Mouse (Mus musculus) forebrain, embryonic 12.5 days (tissue): Measurements from ENCODE around the gene Vmac. TPM values are rescaled to one million over a fixed set of nuclear protein-coding genes. Genes with fewer than 3 reads are reported as not detected.

Experiments
- ATAC-seq: fragments of 200-750 bp; cut with Nextera tagmentation; 2 replicates; pipeline ENCODE4 v1.8.0; 2017; ENCODE audit warnings: moderate TSS enrichment; ENCODE audit not compliant: low FRiP score
- H3K27ac ChIP-seq: fragments of 300-500 bp; sonication (generic); 2 replicates; pipeline ENCODE4 v1.5.1; 2016; ENCODE audit warnings: mild to moderate bottlenecking
- H3K27me3 ChIP-seq: fragments of 300-500 bp; sonication (generic); 2 replicates; pipeline ENCODE4 v1.6.1; 2016; ENCODE audit warnings: mild to moderate bottlenecking
- H3K36me3 ChIP-seq: fragments of 300-500 bp; sonication (generic); replicated peaks from 2 replicates; pipeline ENCODE4 v1.6.1; 2016; ENCODE audit warnings: mild to moderate bottlenecking
- H3K4me1 ChIP-seq: fragments of 300-500 bp; sonication (generic); 2 replicates; pipeline ENCODE4 v1.6.1; 2016
- H3K4me2 ChIP-seq: fragments of 300-500 bp; sonication (generic); 2 replicates; pipeline ENCODE4 v1.6.1; 2016; ENCODE audit warnings: mild to moderate bottlenecking, moderate library complexity
- H3K4me3 ChIP-seq: fragments of 300-500 bp; sonication (generic); replicated peaks from 2 replicates; pipeline ENCODE4 v1.5.1; 2016; ENCODE audit warnings: mild to moderate bottlenecking
- H3K9ac ChIP-seq: fragments of 300-500 bp; sonication (generic); 2 replicates; pipeline ENCODE4 v1.6.1; 2016; ENCODE audit warnings: mild to moderate bottlenecking
- H3K9me3 ChIP-seq: fragments of 300-500 bp; sonication (generic); 2 replicates; pipeline ENCODE4 v1.6.1; 2016
- WGBS: fragments of 180-500 bp; shearing (Covaris S2); methylation state at CpG from one replicate; pipeline ENCODE4 v1.1.7; 2016; 5-methylcytosine and 5-hydroxymethylcytosine counted together
- polyA plus RNA-seq: library from polyadenylated mRNA; unstranded; fragments of >200 nt; fragmentation: Nextera tagmentation; extraction: Ambion mirVana; gene quantifications from 2 replicates; pipeline ENCODE4 v1.2.1, GENCODE M21; 2016

The Vmac gene
- polyA plus RNA-seq, 1 experiment from 2014 or later, result 15.9 TPM

DNA sequence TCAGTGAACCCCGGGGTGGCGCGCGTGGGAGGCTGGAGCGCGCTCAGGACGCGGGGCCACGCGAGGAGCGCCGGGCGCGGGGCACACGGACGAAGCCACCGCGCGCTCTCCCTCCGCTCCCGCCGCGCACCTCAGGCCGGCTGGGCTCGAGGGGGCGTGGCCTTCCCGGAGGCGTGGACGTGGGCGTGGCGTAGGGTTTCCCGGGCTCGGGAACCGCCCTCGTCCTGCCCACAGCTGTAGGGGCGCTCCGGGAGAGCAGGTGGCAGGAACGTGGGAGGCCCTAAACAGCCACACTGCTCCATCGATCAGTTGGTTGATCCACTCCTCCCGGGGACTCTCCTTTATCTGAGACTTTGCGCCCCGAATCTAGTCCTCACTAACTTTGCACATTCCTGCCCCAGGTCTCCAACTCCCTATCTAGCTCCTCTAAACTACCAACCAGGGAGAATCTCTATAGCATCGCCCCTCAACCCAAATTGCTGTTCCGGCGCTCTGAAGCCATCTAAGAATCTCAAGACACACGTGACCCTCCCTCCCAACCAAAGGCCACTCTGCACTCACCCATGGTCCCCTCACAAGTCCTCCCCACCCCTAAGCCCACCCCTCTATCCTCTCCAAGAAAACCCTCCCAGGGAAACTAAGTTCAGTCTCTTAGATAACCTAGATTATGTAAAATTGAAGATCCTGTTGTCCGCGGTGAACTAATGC, 39.7 kb upstream of the Vmac start, which contains the start of gene Nrtn:
TSS of gene Nrtn (minus strand) at position 115 of the 708 bp plus-strand sequence.
- peak within 1 kb of the TSS; percentile 59 for H3K9ac ChIP-seq
- peak; percentile 55 for ATAC-seq
- H3K4me3 ChIP-seq, result peak within 1 kb of the TSS; percentile 45
- peaks cover 89% of the 10 kb centered on the region for H3K27me3 ChIP-seq
- under 1% methylated on average over 45 of the region's 48 CpGs for WGBS
- no peaks in the 10 kb centered on the region for H3K36me3 ChIP-seq
- peak within 1 kb of the TSS; percentile 93 for H3K4me2 ChIP-seq
- peaks cover 29% of the 10 kb centered on the region for H3K4me1 ChIP-seq
- H3K9me3 ChIP-seq, result no peaks in the 10 kb centered on the region
- no peak within 1 kb of the TSS for H3K27ac ChIP-seq

- H3K9me3 ChIP-seq, result no peaks in the 10 kb centered on the region
- peaks cover 97% of the 10 kb centered on the region for H3K27me3 ChIP-seq
- peak overlapping the region; percentile 45 for H3K4me3 ChIP-seq
- WGBS, result under 1% methylated on average over 51 of the region's 51 CpGs
- H3K4me2 ChIP-seq, result peak overlapping the region; percentile 93
- no peak overlapping the region for H3K27ac ChIP-seq
- H3K4me1 ChIP-seq, result peaks cover 23% of the 10 kb centered on the region
- H3K9ac ChIP-seq, result peak overlapping the region; percentile 59
- peak; percentile 9; the same call in 1 of the 2 replicates for ATAC-seq
- no peaks in the 10 kb centered on the region for H3K36me3 ChIP-seq
These were observed 39.0 kb upstream of the Vmac start for GRCm38 (mm10) chr17:56756703-56757399.

DNA sequence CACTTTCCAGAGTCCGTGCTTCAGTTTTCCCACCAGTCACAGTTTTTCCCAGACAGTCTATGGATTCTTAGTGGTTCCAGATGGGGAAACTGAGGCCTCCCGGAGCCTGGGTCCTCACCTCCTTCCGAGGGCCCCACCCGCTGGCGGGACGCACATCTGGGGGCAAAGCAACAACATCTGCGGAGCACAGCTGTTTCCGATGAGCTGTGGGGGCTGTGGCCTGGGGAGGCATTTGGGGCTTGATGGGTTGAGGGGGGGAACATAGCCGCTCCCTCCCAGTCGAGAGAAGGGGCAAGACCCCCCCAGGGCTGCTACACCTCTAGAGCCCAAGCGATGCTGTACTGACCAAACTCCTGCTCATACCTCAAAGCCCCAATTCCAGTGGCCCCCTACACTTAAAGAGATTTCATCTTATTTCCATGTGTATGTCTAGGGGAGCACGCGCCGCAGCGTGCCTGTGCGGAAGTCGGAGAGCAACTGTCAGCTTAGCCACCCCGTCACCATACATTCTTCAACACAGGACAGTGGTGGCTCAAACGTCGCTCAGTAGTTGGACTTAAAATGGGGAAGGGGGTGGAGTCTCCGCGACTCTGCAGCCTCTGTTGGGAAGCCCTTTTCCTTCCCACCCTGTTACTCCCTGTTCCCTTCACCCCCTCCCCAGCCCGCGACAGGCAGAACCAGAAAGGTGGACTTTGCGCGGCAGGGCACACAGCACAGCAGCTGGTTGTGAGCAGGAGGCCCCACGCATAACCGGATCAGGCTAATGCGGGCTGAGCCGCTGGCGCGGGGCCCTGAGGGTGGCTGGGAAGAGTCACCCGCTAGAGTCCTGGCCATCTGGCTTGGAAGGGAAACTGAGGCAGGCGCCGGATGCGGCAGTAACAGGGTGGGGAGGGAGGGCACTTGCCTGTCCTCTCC, 36.7 kb upstream of the Vmac start:
- no peak overlapping the region for H3K4me2 ChIP-seq
- no peak overlapping the region for H3K27ac ChIP-seq
- H3K9me3 ChIP-seq, result no peaks in the 10 kb centered on the region
- H3K4me1 ChIP-seq, result peaks cover 24% of the 10 kb centered on the region
- no peaks in the 10 kb centered on the region for H3K36me3 ChIP-seq
- H3K9ac ChIP-seq, result no peak overlapping the region
- 15% methylated on average over 36 of the region's 36 CpGs for WGBS
- ATAC-seq, result no peak
- H3K27me3 ChIP-seq, result peaks cover 98% of the 10 kb centered on the region
- H3K4me3 ChIP-seq, result no peak overlapping the region

DNA sequence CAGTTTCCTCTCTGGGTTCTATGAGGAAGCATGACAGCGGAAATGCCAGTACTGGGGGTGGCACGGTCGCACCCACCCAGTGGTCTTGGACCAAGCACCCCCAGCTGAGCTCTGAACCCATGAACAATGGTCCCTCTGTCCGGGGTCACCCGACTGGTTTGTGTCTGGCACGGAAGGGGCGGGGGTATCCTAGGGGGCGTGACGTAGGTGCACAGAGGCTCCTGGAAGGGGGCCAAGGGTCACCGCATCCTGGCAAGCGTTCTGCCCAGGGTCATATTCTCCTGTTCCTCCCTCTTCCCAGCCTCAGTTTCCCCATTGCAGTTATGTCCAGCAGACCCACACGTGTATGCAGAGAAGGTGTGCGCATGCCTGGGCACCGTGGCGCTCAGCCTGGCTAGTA, 35.6 kb upstream of the Vmac start:
- Histone ChIP-seq H3K4me2 (no peak overlapping the region), H3K27me3 (peaks cover 93% of the 10 kb centered on the region), H3K9ac (no peak overlapping the region), H3K4me3 (no peak overlapping the region), H3K27ac (no peak overlapping the region), H3K36me3 (no peaks in the 10 kb centered on the region), H3K4me1 (peaks cover 20% of the 10 kb centered on the region), H3K9me3 (no peaks in the 10 kb centered on the region)
- ATAC-seq, result no peak
- 21% methylated on average over 15 of the region's 15 CpGs for WGBS

GRCm38 (mm10) chr17:56751404-56752072, 33.7 kb upstream of the Vmac start:
- no peaks in the 10 kb centered on the region for H3K36me3 ChIP-seq
- peaks cover 83% of the 10 kb centered on the region for H3K27me3 ChIP-seq
- peak overlapping the region; percentile 35 for H3K4me3 ChIP-seq
- WGBS, result 23% methylated on average over 71 of the region's 71 CpGs
- H3K4me1 ChIP-seq, result peaks cover 8% of the 10 kb centered on the region; the same call in 1 of the 2 replicates
- H3K4me2 ChIP-seq, result peak overlapping the region; percentile 44
- no peak overlapping the region for H3K27ac ChIP-seq
- ATAC-seq, result peak; percentile 79
- no peaks in the 10 kb centered on the region for H3K9me3 ChIP-seq
- no peak overlapping the region for H3K9ac ChIP-seq

DNA sequence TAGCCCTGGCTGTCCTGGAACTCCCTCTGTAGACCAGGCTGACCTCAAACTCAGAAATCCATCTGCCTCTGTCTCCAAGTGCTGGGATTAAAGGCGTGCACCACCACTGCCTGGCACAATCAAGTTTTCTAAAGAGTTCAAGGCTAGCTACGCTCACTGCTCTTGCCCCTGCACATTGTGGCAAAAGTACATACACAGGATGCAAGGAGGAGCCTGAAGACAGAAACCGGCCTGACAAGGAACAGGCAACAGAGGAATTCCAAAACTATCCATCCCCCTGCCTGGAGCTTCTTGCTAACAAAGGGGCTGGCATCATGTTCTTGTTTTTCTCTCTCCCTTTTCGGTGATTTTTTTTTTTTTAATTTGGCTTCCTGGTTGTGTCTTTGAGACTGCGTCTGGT, 26.4 kb upstream of the Vmac start:
- H3K9me3 ChIP-seq, result no peaks in the 10 kb centered on the region
- H3K27me3 ChIP-seq, result peaks cover 23% of the 10 kb centered on the region; the same call in 1 of the 2 replicates
- H3K4me3 ChIP-seq, result no peak overlapping the region
- no peaks in the 10 kb centered on the region for H3K36me3 ChIP-seq
- ATAC-seq, result no peak
- WGBS, result 67% methylated on average over 5 of the region's 5 CpGs
- H3K4me2 ChIP-seq, result no peak overlapping the region
- H3K9ac ChIP-seq, result no peak overlapping the region
- no peaks in the 10 kb centered on the region for H3K4me1 ChIP-seq
- H3K27ac ChIP-seq, result no peak overlapping the region

GRCm38 (mm10) chr17:56740788-56741160, 23.0 kb upstream of the Vmac start:
- Histone ChIP-seq H3K27me3 (peaks cover 24% of the 10 kb centered on the region), H3K9me3 (no peaks in the 10 kb centered on the region), H3K36me3 (no peaks in the 10 kb centered on the region), H3K27ac (no peak overlapping the region), H3K4me2 (no peak overlapping the region), H3K4me1 (no peaks in the 10 kb centered on the region), H3K9ac (no peak overlapping the region), H3K4me3 (no peak overlapping the region)
- ATAC-seq, result no peak
- 79% methylated on average over 17 of the region's 17 CpGs for WGBS

GRCm38 (mm10) chr17:56740118-56740787, 22.4 kb upstream of the Vmac start:
- H3K4me3 ChIP-seq, result no peak overlapping the region
- H3K36me3 ChIP-seq, result no peaks in the 10 kb centered on the region
- WGBS, result 83% methylated on average over 16 of the region's 17 CpGs
- no peak for ATAC-seq
- no peak overlapping the region for H3K9ac ChIP-seq
- H3K4me1 ChIP-seq, result no peaks in the 10 kb centered on the region
- H3K27ac ChIP-seq, result no peak overlapping the region
- no peaks in the 10 kb centered on the region for H3K9me3 ChIP-seq
- H3K4me2 ChIP-seq, result no peak overlapping the region
- H3K27me3 ChIP-seq, result peaks cover 24% of the 10 kb centered on the region

DNA sequence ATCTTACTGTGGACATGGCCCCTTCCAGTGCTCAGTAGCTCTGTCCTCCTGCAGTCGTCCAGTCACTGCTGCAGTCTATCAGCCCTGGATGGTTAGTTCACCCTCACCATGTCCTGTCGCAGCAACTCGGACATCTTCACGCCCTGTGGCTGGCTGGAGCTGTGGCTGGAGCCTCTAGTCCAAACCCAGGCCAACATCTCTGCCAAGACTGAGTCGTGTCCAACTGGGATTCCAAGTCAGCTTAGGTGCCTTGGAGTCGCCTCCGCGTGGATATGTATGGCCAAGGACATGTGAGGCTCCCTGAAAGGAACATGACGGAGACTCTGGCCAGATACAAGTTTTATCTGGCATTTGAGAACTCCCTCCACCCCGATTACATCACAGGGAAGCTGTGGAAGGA, 20.4 kb upstream of the Vmac start:
- Histone ChIP-seq H3K4me3 (no peak overlapping the region), H3K27ac (no peak overlapping the region)
- no peak for ATAC-seq

DNA sequence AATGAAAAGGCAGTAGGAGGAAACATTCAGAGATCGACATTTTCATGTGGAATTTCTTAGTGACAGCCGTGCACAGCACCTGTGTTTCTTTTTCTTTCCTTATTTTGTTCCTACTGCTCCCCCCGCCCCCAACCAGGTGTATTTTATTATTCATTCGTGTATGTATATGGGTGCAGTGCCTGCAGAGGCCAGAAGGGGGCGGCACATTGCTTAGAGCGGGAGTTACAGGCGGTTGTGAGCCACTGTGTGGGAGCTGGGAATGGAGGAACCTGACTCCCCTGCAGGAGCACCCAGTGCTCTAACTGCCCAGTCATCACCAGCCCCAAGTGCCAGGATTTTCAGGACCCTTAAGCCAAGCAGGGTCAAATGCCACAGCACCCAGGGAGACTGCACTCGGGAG, 18.7 kb upstream of the Vmac start:
- no peak overlapping the region for H3K9ac ChIP-seq
- H3K27me3 ChIP-seq, result peaks cover 22% of the 10 kb centered on the region
- H3K4me2 ChIP-seq, result no peak overlapping the region
- no peaks in the 10 kb centered on the region for H3K4me1 ChIP-seq
- no peaks in the 10 kb centered on the region for H3K36me3 ChIP-seq
- no peak overlapping the region for H3K27ac ChIP-seq
- H3K4me3 ChIP-seq, result no peak overlapping the region
- WGBS, result 47% methylated on average over 8 of the region's 8 CpGs
- no peak for ATAC-seq
- H3K9me3 ChIP-seq, result no peaks in the 10 kb centered on the region

More for the DNA sequence above, 20.4 kb upstream of the Vmac start:
- H3K4me1 ChIP-seq, result no peaks in the 10 kb centered on the region
- H3K9ac ChIP-seq, result no peak overlapping the region
- no peak overlapping the region for H3K4me2 ChIP-seq
- 82% methylated on average over 10 of the region's 10 CpGs for WGBS
- H3K27me3 ChIP-seq, result peaks cover 25% of the 10 kb centered on the region
- H3K9me3 ChIP-seq, result no peaks in the 10 kb centered on the region
- H3K36me3 ChIP-seq, result no peaks in the 10 kb centered on the region

DNA sequence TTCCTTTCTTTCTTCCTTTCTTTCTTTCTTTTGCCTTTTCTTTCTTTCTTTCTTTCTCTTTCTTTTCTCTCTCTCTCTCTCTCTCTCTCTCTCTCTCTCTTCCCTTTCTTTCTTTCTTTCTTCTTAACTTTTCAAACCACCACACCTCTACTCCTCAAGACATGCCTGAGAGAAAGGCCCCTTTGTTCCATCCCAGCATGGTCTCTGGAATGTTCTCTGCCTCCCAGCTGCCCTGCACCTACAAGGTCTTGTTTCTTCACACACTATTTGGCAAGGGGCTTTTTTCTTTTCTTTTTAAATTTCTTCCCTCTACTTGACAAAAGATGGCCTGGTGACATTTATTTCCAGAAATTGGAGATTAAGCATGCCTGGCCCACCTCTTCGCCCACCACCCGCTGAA, 11.8 kb upstream of the Vmac start:
- ATAC-seq, result no peak
- 35% methylated on average over 2 of the region's 2 CpGs for WGBS

More for the DNA sequence above, 11.8 kb upstream of the Vmac start:
- H3K4me1 ChIP-seq, result peaks cover 24% of the 10 kb centered on the region
- H3K4me3 ChIP-seq, result no peak overlapping the region
- H3K9ac ChIP-seq, result no peak overlapping the region
- H3K27ac ChIP-seq, result no peak overlapping the region
- H3K9me3 ChIP-seq, result no peaks in the 10 kb centered on the region
- H3K27me3 ChIP-seq, result peaks cover 8% of the 10 kb centered on the region; the same call in 1 of the 2 replicates
- H3K4me2 ChIP-seq, result no peak overlapping the region
- peaks cover 3% of the 10 kb centered on the region; the same call in 1 of the 2 replicates for H3K36me3 ChIP-seq
